Mouse (Mus musculus) urinary bladder, postnatal 25 days (tissue): ENCODE data around the gene Tll2.

Experiments
- DNase-seq: peaks from one replicate; pipeline ENCODE4 v3.0.0; 2022; ENCODE audit warnings: low spot score

Gene Tll2

GRCm38 (mm10) chr19:41206811-41207344 is at the start of gene Tll2:
Tll2 (minus strand) TSS chr19:41206835.
- DNase-seq = peak; percentile 23

GRCm38 (mm10) chr19:41254584-41254983 is 47.9 kb upstream of the Tll2 start:
- no peak for DNase-seq

GRCm38 (mm10) chr19:41248968-41249367 is 42.3 kb upstream of the Tll2 start:
- DNase-seq = no peak

GRCm38 (mm10) chr19:41248271-41248670 is 41.6 kb upstream of the Tll2 start:
- no peak for DNase-seq

- DNase-seq = no peak
Measured at GRCm38 (mm10) chr19:41246271-41246670, 39.6 kb upstream of the Tll2 start.

GRCm38 (mm10) chr19:41244581-41244980 is 37.9 kb upstream of the Tll2 start:
- peak; percentile 45 for DNase-seq

GRCm38 (mm10) chr19:41241997-41242396 is 35.4 kb upstream of the Tll2 start:
- no peak for DNase-seq

GRCm38 (mm10) chr19:41233698-41234097 is 27.1 kb upstream of the Tll2 start:
- no peak for DNase-seq

GRCm38 (mm10) chr19:41208326-41208725 is 1.7 kb upstream of the Tll2 start:
- DNase-seq = no peak

GRCm38 (mm10) chr19:41206041-41206810 is 409 bp downstream of the Tll2 start:
- no peak for DNase-seq

- no peak for DNase-seq
Measured at GRCm38 (mm10) chr19:41204159-41205081, 2.2 kb downstream of the Tll2 start.

- DNase-seq = no peak
Measured at GRCm38 (mm10) chr19:41197606-41198005, 9.0 kb downstream of the Tll2 start.

GRCm38 (mm10) chr19:41193379-41193778 is 13.3 kb downstream of the Tll2 start:
- no peak for DNase-seq

GRCm38 (mm10) chr19:41192953-41193352 is 13.7 kb downstream of the Tll2 start:
- DNase-seq = no peak

GRCm38 (mm10) chr19:41191724-41192123 is 14.9 kb downstream of the Tll2 start:
- no peak for DNase-seq

- no peak for DNase-seq
Measured at GRCm38 (mm10) chr19:41190876-41191434, 15.7 kb downstream of the Tll2 start.

- no peak for DNase-seq
Measured at GRCm38 (mm10) chr19:41177331-41177730, 29.3 kb downstream of the Tll2 start.

GRCm38 (mm10) chr19:41176881-41177280 is 29.8 kb downstream of the Tll2 start:
- no peak for DNase-seq

- no peak for DNase-seq
Measured at GRCm38 (mm10) chr19:41165914-41166235, 40.8 kb downstream of the Tll2 start.

- DNase-seq = no peak
Measured at GRCm38 (mm10) chr19:41165144-41165913, 41.3 kb downstream of the Tll2 start.

GRCm38 (mm10) chr19:41164447-41165095 is 42.1 kb downstream of the Tll2 start:
- DNase-seq = no peak
